Mouse (Mus musculus): Measurements from ENCODE around the gene Alpl.

Alpl gene

DNA sequence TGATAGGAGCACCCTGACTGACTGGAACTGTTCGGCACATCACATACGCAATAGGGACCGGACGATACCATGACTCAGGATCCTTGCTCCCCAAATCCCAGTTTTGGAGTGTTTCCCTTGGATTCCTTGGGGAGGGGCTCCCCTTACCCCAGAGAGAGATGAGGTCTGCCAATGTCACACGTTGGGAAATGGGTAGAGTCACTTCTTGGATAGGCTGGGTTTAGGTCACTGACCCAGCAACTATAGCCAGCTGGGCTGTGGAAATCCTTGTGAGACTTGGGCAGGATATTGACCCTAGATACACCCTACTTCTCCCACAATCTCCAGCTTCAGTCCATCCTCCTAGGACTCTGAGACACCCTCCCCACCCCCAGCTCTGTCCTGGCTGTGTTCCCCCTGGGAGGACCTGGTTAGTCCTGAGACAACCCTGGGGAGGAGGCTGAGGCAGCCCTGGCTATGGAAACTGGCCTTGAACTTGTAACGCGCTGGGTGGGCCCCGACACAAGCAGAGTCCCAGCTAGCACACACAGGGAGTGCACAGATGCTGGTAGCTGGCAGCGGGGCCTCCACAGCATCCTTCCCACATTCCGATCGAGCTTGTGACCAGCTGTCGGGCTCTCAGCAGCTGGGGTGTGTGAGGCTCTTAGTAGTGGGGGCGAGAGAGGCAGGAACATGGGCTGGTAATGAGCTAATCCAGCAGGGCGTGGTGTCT is 25.1 kb downstream of the Alpl start:
- DNase-seq (ENCODE audit: low spot score in 2 of 2), result no peak

DNA sequence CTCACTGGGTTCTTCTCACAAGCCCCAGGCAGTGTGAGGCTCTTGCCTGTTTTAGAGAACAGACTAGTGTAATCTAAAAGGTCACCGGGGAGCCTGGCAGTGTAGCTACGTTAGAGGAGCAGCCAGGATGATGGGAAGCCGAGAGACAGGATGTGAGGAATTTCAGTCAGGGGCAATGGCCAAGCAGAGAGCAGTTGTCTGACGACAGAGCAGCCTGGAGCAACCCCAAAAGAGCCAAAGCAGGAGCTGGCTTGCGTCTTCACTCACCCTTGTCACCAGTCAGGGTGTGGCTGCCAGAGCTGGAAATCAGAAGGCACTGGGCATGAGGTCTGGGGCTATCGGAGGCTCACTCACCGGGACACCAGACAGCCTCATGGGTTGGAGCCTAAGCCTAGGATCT is 26.5 kb downstream of the Alpl start:
- DNase-seq (ENCODE audit: low spot score in 2 of 2), result no peak

DNA sequence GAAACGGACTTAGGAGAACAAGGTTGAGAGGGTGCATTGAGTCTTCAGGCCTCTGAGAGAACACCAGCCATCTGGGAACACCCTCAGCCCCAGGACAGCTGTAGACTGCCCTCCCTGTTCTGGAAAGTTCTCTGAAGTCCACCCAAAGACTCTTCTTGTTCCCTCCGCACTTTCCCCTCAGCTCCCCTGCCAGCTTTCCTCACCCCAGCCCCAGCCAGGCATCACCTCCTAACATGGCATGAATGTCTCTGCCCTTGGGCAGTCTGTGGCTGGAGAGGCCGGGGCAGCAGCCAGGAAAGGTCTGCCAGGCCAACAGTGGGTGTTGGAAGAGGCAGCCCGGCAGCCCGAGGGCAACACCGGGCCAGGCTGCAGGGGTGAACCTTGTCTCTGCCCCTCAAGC is 27.4 kb downstream of the Alpl start:
- no peak for DNase-seq (ENCODE audit: low spot score in 2 of 2)

DNA sequence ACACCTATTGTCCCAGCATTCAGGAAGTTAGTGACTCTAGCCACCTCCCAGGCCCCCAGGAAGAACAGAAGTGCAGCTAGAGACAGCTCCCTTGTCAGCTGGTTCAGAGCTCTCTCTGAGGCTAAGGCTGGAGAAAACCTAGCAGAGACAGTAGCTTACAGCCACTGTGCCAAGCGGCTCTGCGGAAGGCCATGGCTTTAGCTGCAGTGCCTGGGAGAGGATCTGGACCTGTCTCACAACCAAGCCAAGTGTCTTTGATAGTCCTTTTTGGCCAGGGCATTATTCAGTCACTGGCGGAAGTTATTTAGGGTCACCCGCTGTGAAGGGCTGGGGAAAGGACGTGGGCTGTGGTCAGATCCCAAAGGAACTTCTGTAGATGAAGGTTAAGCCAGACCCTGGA is 27.8 kb downstream of the Alpl start:
- no peak for DNase-seq (ENCODE audit: low spot score in 2 of 2)

DNA sequence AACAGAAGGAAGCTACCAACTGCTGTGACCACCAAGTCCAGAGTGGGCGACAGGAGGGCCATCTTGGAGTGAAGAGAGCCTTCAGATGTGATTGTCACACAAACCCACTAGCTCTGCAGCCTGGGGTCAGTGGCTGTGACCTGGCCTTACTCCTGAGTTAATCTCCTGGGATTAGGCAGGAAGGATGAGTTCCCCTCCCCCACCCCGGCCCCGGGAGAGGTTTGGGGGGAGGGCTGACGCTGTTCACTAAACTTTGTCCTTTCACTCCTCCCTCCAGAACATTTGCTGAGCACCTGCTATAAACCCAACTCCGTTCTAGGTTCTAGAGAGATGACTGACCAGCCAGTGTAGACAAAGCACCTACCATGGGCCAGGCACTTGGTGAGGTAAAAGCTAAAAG is 29.8 kb downstream of the Alpl start:
- DNase-seq (ENCODE audit: low spot score in 2 of 2), result no peak

DNA sequence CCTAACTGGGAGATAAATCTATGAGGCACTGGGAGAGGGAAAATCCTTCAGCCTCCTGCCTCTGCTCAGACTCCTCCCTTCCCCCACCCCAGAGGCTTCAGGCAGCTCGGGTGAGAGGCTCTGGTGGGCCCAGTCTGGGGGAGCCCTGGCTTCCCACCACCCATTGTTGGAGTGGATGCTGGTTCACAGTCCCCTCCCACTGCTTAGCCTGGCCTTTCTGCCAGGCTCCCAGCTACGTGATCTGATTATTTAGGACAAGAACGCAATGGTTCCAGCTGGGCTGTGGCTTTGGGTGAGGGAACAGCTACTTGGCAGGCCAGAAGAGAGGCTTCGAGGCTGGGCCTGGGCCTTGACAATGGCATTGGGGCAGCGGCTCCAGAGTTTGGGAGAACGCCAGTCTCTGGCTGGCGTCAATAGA is 30.6 kb downstream of the Alpl start:
- no peak for DNase-seq (ENCODE audit: low spot score in 2 of 2)

DNA sequence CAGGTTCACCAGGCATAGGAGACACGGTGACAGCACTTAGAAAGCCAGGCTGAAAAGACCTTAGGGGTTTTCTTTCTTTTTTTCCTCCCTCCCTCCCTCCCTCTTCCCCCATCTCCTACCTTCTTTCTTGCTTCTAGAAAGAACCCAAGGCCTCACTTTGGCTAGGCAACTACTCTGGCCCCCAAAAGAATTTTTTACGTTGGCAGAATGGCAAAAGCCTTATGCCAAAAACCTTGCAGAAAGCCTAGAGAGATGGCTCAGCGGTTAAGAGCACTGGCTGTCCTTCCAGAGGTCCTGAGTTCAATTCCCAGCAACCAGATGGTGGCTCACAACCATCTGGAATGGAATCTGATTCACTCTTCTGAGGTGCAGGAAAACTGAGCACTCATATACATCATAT is 31.6 kb downstream of the Alpl start:
- DNase-seq (ENCODE audit: low spot score in 2 of 2), result no peak

DNA sequence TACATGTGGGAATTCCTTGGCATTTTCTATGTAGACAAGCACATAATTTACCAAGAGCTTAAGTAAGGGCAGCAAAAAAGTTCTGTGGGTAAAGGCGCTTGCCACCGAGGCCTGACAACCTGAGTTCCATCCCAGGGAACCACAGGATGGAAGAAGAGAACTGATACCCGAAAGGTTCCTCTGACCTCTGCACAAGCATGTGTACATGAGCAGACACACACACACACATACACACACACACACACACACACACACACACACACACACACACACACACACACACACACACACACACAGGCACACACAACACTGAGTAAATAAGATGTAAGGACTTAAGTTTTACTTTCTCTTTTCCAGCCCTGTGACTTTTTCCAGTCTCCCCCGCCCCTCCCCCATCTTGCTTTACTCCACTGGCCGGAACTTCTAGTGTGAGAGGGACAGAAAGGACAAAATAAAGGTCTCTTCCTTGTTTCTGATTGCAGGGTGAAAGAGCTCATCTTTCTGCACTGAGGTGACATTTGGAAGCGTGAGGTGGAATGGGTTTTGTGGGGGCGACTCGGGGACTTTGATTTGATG is 32.2 kb downstream of the Alpl start:
- no peak for DNase-seq (ENCODE audit: low spot score in 2 of 2)

DNA sequence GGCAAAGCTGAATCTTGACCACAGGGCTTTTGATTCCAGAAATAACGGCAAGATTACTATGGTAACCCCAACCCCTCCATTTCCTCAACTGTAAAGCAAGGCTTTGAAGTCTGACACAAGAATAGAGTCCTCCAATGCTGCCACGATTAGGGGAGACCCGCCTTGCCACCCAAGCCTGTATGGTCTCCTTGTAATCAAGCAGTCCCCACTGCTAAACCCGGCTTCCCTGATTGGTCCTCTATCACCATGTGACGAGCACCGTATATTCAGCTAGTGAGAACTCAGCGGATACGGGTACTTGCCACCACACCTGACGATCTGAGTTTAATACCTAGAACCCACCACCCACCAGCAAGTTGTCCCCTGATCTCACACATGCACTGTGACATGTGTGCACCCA is 33.3 kb downstream of the Alpl start:
- DNase-seq (ENCODE audit: low spot score in 2 of 2), result no peak

DNA sequence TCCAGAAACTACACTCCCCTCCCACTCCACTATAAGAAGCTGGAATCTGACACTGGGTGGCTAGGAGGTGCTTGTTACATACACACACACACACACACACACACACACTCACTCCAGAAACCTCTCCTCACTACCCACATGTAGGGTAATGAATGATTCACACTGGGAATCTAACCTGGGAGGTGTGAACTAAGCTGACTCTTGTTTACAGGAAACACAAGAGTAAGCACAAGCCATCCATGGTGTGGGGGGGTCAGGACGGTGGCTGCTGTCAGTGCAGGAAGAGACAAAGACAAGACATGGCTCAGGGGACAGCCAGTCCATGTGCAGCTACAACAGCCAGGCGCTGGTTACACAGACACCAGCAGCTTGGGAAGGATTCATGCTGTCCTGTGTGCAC is 41.7 kb downstream of the Alpl start:
- DNase-seq (ENCODE audit: low spot score in 2 of 2), result no peak

DNA sequence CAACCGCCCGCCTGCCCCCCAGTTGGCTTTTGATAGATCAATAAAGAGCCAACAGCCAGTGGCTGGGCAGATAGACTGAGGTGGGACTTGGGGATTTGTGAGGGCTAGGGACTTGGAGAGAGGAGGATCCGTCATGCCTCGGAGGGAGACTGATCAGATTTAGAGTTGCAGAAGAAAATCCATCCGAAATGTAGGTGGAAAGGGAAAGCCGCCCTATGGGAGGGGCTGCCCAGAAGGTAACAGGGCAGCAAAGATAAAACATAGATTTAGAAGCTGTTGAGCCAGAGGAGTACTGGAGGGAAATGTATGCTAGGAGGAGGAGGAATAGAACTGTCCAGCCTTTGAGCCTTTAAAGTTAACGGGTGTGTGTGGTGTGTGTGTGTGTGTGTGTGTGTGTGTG is 43.0 kb downstream of the Alpl start:
- DNase-seq (ENCODE audit: low spot score in 2 of 2), result no peak

DNA sequence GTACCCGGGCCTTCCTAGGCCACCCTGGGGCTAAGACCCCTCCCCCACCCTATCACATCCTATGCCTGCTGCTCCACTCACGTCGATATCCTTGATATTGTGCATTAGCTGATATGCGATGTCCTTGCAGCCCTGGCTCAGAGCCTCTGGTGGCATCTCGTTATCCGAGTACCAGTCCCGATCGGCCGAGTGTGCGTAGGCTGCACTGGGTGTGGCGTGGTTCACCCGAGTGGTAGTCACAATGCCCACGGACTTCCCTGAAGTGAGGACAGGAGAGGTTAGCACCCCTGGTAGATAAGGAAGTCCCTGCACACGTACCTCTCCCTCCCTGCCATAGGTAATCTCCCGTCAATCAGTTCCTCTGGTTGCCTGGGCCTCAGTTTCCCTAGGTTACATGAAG is 43.7 kb downstream of the Alpl start:
- DNase-seq (ENCODE audit: low spot score in 2 of 2), result no peak

DNA sequence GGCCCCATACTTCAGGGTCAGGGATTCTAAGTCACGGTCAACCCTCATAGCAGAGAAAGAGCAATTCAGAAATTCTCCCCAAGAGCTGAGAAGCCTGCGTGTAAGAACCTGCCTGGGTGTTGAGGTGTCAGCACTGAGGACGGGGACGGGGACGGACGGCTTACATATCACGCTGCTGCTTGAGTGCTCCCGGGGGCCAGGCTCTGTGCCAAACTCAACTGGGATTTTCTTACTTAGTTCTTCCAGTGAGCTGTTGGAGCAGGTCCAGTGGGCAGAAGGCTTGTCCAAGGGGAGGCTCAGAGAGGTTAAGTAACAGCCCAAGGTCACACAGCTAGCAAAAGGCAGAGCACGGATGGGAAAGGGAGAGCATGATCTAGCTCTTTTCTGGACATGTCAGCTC is 44.5 kb downstream of the Alpl start:
- peak; percentile 43 to 49 for DNase-seq (ENCODE audit: low spot score in 2 of 2)

DNA sequence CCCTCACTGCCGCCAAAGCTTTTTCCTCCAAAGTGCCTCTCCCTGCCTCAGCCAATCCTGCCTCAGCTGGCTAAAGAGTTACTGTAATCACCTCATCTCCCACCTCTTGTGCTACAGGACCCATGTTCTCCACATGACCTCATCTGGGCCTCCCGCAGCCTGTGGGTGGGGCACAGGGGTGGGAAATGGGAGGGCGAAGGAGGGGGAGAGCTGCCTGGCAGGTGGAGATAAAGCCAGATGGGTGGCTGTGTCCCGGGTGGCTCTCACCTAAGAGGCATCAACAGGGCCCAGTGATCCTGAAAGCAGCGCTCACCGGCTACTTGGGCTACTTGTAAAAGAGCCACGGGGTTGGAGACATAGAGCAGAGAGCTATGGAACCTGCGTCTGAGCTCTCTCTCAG is 44.9 kb downstream of the Alpl start:
- no peak for DNase-seq (ENCODE audit: low spot score in 2 of 2)

DNA sequence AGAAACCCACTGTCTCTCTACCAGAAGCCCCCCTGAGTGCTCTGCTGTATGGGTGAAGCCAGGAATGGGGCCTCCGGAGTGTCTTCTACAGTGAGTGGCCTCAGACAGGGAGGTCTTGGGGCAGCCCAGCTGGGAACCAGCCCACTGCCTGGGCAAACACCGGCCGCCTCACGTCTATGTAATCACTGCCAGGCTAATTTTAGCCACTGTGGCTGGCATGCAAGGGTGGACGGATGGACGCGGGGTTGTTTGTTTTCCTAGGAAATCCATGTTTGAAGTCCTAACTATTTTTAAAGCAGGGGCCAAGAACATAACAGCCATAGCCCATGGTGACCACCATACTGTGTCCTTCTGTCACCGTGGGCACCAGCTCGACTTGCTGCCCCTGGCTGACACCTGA is 46.1 kb downstream of the Alpl start:
- DNase-seq (ENCODE audit: low spot score in 2 of 2), result no peak

DNA sequence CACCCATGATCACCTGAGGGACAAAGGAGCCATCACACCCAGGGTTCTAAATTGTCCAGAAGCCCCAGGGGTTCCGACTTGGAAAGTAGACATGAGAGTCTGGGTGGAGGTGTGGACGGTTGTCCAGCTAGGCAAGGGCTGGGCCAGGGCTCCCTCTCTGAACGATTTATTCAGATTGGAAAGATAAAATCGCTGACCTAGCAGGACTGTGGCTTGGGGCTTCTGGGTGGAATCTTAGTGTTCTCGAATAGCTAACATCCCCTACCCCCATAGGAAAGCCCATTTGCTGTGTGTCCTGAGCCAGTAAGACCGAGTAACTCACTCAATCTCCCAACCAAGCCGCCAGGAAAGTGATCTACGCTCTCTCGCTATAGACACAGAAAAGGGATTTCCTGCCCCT is 46.5 kb downstream of the Alpl start:
- no peak for DNase-seq (ENCODE audit: low spot score in 2 of 2)

DNA sequence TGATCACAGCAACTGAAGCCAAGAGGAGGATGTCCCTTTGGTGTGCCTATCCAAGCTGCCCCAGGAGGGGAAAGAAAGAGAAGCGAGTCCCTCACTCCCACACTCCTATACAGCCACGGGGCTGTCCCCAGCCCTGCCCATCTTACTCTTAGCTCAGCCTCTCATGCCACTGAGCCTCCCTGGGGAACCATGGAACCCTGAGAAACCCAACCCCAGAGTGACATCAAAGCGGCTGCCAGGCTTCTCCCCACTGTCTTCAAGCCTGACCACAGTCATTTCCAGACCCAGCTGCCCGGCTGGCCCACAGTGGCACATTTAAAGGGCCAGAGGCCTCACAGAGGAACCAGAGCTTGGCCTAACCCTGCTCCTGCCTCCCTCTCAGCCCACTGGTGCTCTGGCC is 47.5 kb downstream of the Alpl start:
- no peak for DNase-seq (ENCODE audit: low spot score in 2 of 2)

DNA sequence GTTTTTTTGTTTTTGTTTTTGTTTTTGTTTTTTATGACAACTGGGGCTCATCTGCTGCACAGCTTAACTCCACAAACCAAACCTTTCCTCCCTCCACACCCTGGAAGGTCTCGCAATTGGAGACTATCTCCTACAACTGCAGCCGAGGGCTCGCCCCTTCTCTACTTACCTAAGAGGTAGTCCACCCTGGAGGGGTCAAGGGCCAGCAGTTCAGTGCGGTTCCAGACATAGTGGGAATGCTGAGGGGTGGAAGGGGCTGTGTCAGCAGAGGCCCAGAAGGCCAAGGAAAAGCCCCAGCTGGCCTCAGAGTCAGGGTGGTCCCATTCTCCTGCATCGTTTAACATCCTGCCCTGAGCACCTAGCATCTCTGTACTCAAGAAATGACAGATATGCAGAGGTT is 48.6 kb downstream of the Alpl start:
- DNase-seq (ENCODE audit: low spot score in 2 of 2), result no peak

DNA sequence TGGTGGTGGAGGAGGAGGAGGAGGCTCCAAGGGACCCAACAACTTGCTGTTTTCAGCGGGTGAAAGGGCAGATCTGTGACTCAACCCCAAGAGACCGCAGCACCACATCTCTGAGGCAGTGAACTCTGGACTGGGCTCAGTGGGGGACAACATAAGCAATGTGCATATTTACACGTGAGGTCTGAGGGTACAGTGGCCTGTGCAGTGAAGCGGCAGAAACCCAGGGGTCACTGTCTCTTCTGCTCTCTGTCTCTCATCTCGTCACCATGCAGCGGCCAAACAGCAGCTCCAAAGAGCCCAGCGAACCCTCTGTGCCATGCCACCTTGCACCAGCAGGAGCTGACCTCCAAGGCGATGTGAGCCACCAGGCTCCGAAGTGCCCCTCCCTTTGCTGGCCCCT is 49.1 kb downstream of the Alpl start:
- DNase-seq (ENCODE audit: low spot score in 2 of 2), result no peak

DNA sequence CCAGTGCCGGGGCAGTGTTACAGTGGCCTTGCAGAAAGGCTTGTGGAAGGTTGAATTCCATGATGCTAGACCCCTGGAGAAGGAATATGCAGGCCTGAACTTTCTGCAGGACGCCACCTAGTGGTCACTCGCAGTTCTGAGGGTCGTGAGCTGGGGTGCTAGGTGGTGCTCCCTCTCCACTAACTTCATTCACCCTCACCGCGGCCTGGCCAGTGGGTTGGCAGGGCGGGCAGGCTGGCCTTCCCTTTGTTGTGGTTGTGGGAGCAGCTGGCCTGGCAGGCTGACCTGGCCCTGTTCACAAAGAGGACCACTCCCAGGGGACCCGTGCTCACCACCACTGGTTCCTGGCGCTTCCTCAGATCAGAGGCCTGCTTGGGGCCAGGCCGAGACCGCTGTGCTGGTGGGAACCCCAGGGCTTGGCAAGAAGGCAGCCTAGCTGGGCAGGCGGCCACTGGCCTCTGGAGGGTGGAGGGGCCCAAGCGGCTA is 51.7 kb downstream of the Alpl start:
- DNase-seq (ENCODE audit: low spot score in 2 of 2), result no peak

DNA sequence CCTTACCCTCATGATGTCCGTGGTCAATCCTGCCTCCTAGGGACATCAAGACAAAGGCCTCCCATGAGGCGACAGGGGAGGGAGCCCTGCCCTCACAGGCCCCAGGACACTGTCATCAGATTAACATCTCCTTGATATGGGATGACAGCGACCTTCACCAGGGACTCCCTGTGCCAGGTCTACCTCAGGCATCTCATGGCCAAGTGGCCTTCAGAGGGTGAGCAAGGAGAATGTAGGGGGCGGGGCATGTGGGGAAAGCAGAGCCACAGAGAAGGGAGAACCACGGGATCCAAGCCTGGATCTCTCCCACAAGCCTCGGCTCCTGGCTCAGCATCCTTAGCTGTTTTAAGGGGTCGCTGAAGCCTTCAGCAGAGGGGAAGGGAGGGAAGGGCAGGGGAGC is 52.4 kb downstream of the Alpl start:
- DNase-seq (ENCODE audit: low spot score in 2 of 2), result no peak

DNA sequence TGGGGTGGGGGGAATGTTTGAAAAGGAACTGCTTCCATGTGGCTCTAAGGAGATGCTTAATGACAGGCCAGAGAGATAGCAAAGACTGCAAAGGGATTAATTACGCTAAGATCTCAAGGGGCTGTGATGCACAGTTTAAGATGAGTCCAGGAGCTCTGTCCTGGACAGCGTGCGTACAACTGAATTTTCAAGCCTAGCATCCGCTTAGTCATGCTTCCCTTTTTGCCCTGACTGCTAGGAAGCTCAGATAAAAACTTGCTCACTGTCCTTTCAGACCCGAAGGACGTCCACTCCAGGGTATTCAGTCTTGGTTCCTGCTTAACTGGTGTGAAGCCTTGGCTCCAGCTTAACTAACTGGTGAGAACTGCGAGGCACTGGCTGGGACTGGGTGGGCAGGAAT is 55.8 kb downstream of the Alpl start:
- DNase-seq (ENCODE audit: low spot score in 2 of 2), result no peak

DNA sequence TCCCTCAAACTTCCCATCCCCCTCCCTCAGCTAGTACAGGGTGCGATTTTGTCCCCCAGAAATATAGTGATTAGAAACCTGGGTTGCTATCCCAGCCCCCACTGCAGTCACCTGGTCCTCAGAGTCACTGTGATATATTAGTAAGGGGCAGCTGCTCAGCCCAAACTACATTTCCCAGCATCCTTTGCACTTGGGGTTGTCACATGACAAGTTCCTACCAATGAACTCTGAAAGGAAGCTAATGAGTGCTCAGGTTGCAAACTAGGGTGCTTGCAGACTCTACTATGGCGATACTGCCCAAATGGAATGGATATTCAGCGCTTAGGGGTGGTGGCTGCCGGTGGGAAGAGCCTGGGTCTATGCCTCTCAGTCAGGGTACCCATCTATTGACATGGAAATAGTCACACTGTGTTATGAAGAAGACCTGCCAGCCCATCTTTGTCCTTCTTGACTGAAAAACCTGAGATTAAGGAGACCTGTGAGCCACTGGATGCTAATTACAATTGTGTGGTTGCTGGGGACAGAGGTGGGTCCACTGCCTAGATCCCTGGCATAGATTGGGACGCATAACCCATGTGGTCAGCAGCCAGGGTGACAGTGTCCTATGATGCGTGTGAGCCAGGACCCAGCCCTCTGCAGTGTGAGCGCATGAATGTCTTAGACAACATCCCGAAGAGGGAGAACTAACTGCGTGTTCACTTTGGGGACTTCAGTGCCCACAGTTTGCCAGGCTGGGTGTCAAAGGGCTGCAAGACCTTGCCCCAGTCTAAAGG is 56.8 kb downstream of the Alpl start:
- no peak for DNase-seq (ENCODE audit: low spot score in 2 of 2)
